Mouse (Mus musculus) induced T-regulatory cell, adult 2 months (primary cell): ENCODE measurements around the gene Gm8281.
A peak's percentile ranks its signal among the peaks of the same experiment; 100 is the strongest.
"Not testable (repeated sequence)": the region's sequence is repeated elsewhere in the genome, so short reads cannot be mapped to it uniquely, and the experiment has no call there.

Source experiments
- DNase-seq: peaks from one replicate; pipeline ENCODE4 v3.0.0-alpha.2; 2012; ENCODE audit warnings: low read depth

The Gm8281 gene

GRCm38 (mm10) chr14:5070611-5071490 lies at the start of gene Gm8281:
Gene Gm8281, plus strand, starts transcription at chr14:5071040.
- peak; percentile 0 for DNase-seq

DNA sequence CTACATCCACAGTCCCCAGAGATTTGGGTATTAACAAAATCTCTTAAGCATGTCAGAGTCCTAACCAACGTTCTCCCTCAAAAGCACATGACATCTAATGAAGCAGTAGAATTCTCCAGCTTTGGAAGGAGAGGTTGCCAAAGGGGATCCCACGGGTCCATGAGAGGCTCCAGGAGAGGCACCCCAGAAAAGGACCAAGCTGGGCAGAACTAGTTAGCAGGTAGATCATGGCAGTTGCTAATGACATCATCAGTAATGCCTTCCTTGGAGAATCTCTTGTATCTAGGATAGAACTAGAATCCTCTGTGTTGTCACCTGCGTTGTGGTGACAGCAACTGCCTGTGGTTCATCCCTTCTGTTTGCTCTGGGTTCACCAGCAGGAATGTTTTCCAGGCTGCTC lies 20.5 kb upstream of the Gm8281 start, which contains the start of gene 4930555G01Rik:
4930555G01Rik (plus strand) TSS at position 301 of the 400 bp plus-strand sequence.
- DNase-seq = not testable (repeated sequence)

DNA sequence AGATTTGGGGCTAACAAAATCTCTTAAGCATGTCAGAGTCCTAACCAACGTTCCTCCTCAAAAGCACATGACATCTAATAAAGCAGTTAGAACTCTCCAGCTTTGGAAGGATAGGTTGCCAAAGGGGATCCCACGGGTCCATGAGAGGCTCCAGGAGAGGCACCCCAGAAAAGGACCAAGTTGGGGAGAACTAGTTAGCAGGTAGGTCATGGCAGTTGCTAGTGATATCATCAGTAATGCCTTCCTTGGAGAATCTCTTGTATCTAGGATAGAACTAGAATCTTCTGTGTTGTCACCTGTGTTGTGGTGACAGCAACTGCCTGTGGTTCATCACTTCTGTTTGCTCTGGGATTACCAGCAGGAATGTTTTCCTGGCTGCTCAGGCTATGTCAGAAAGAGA lies 60.4 kb downstream of the Gm8281 start, which contains the start of gene Gm8279:
Gm8279 (plus strand) TSS at position 301 of the 400 bp plus-strand sequence.
- DNase-seq = not testable (repeated sequence)
